Mouse (Mus musculus) cerebellum, adult 2 months (tissue): ENCODE data around the gene Urad. TPM values are rescaled to one million over a fixed set of nuclear protein-coding genes. Genes with fewer than 3 reads are reported as not detected.

Experiments used
- DNase-seq, 2 experiments: peaks; one replicate each; pipeline ENCODE4 v3.0.0; 2021
- H3K27ac ChIP-seq: fragments of 200-500 bp; 2 replicates; pipeline ENCODE4 v1.5.1; 2012; ENCODE audit warnings: low read length, control low read depth, inconsistent platforms; ENCODE audit not compliant: insufficient read depth
- H3K27me3 ChIP-seq: fragments of 200-500 bp; 2 replicates; pipeline ENCODE4 v1.6.1; 2012; ENCODE audit warnings: inconsistent platforms, mild to moderate bottlenecking, low read length, moderate library complexity; ENCODE audit not compliant: control insufficient read depth, insufficient read depth
- H3K4me1 ChIP-seq: fragments of 200-500 bp; 2 replicates; pipeline ENCODE4 v1.6.1; 2011; ENCODE audit warnings: low read length; ENCODE audit not compliant: control insufficient read depth, insufficient read depth
- H3K4me3 ChIP-seq: fragments of 200-500 bp; replicated peaks from 2 replicates; pipeline ENCODE3; 2011; ENCODE audit warnings: mild to moderate bottlenecking, low read depth, low read length, control low read depth; ENCODE audit not compliant: insufficient read depth
- CTCF ChIP-seq: fragments of 200-500 bp; IDR thresholded peaks from 2 replicates; pipeline ENCODE4 v1.5.1; 2011; ENCODE audit warnings: low read depth, mild to moderate bottlenecking, control low read depth, low read length, moderate library complexity, borderline replicate concordance; ENCODE audit not compliant: insufficient read depth
- POLR2A ChIP-seq: fragments of 200-500 bp; IDR thresholded peaks from 2 replicates; pipeline ENCODE4 v1.6.1; 2011; ENCODE audit warnings: low read length, control low read depth, borderline replicate concordance; ENCODE audit not compliant: insufficient read depth
- WGBS: fragments of 180-500 bp; shearing (Covaris S2); methylation state at CpG from one replicate; pipeline ENCODE4 v1.1.7; 2018; 5-methylcytosine and 5-hydroxymethylcytosine counted together
- polyA plus RNA-seq: library from polyadenylated mRNA; depleted of rRNA; stranded (reverse); fragments of >200 nt; gene quantifications from 2 replicates; pipeline ENCODE4 v1.2.3, GENCODE M21; 2012

The Urad gene
- polyA plus RNA-seq, 1 experiment, result not detected

DNA sequence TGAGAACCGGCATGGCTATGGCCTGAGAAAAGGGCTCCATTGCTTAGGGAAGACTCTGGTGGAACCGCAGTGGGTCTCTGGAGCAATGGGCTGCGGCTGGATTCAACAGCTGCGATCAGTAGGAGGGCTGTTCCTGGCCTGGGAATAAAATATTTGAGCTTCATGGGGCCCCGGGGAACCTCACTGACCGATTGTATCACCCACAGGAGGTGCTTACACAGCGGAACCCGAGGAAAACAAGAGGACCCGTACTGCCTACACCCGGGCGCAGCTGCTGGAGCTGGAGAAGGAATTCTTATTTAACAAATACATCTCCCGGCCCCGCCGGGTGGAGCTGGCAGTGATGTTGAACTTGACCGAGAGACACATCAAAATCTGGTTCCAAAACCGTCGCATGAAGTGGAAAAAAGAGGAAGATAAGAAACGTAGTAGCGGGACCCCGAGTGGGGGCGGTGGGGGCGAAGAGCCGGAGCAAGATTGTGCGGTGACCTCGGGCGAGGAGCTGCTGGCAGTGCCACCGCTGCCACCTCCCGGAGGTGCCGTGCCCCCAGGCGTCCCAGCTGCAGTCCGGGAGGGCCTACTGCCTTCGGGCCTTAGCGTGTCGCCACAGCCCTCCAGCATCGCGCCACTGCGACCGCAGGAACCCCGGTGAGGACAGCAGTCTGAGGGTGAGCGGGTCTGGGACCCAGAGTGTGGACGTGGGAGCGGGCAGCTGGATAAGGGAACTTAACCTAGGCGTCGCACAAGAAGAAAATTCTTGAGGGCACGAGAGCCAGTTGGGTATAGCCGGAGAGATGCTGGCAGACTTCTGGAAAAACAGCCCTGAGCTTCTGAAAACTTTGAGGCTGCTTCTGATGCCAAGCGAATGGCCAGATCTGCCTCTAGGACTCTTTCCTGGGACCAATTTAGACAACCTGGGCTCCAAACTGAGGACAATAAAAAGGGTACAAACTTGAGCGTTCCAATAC, 47.8 kb downstream of the Urad start:
- no peak overlapping the region for H3K4me3 ChIP-seq
- 2% methylated on average over 48 of the region's 48 CpGs for WGBS
- TF ChIP-seq POLR2A (no peak), CTCF (no peak)
- no peak overlapping the region for H3K27ac ChIP-seq
- H3K4me1 ChIP-seq, result no peaks in the 10 kb centered on the region
- peaks cover 10% of the 10 kb centered on the region for H3K27me3 ChIP-seq
- DNase-seq, result no peak

DNA sequence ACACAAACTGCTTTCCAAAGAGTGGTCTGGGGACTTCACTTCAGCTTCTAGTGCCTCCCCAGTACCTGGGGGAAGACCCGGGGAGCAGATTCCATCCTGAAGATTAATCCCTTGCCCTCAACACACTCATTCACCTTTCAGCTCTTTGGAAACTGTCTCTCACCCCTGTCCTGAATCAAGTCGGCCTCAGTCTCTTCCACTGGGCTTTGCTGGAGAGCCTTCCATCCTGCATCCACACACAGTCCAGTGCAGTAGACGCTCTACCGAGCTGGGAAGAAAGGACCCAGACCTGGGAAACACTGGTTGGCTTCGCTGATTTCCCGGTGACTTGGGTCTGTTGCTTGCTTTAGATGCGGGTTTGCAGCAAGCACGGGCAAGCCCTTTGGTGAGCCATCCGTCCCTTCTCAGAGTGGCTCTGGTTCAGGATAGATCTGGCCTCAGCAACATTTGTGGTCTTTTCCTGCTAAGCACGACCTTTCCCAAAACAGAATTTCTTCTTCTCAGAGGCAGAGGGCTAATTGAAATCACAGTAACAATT, 49.4 kb downstream of the Urad start:
- DNase-seq, result no peak
- H3K27ac ChIP-seq, result no peak overlapping the region
- no peak overlapping the region for H3K4me3 ChIP-seq
- 5% methylated on average over 10 of the region's 10 CpGs for WGBS
- H3K27me3 ChIP-seq, result peaks cover 11% of the 10 kb centered on the region
- H3K4me1 ChIP-seq, result no peaks in the 10 kb centered on the region
- TF ChIP-seq CTCF, result no peak
- no peak for TF ChIP-seq POLR2A

DNA sequence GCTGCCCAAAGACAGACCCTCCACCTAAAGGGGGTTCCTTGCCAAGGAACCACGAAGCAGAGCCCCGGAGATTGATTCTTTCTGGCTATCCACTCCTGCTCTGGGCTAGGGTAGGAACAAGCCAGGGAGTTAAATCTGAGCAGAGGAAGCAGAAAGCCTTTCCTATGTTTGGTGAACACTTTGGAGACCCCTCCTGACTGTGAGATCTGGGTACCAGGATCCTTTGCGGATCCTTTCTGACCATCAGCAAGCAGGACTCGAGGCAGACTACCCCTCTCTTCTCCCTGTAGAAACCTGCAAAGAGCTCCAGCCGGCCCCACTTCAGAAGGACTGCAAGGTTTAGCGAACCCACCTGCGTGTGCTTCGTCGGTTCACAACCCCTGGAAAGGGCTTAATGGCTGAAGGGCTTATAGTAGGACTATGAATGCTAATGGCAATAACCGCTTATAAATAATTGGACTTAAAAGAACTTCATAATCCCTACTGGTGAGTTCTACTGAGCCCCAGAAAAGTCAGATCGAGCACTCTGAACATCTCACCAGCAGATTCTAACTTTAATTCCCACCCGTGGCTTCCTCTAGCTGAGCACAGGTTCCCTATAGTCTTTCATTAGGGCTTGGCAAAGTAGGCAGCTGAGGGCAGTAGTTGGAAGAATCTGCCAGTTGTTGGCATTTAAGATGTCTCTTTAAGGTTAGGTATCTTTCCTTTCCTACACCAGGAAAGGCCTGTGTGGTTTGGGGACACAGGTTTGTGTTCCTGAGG, 50.0 kb downstream of the Urad start:
- TF ChIP-seq CTCF (no peak), POLR2A (no peak)
- H3K4me1 ChIP-seq, result no peaks in the 10 kb centered on the region
- peaks cover 11% of the 10 kb centered on the region for H3K27me3 ChIP-seq
- 8% methylated on average over 12 of the region's 12 CpGs for WGBS
- no peak overlapping the region for H3K27ac ChIP-seq
- DNase-seq, result no peak
- no peak overlapping the region for H3K4me3 ChIP-seq

DNA sequence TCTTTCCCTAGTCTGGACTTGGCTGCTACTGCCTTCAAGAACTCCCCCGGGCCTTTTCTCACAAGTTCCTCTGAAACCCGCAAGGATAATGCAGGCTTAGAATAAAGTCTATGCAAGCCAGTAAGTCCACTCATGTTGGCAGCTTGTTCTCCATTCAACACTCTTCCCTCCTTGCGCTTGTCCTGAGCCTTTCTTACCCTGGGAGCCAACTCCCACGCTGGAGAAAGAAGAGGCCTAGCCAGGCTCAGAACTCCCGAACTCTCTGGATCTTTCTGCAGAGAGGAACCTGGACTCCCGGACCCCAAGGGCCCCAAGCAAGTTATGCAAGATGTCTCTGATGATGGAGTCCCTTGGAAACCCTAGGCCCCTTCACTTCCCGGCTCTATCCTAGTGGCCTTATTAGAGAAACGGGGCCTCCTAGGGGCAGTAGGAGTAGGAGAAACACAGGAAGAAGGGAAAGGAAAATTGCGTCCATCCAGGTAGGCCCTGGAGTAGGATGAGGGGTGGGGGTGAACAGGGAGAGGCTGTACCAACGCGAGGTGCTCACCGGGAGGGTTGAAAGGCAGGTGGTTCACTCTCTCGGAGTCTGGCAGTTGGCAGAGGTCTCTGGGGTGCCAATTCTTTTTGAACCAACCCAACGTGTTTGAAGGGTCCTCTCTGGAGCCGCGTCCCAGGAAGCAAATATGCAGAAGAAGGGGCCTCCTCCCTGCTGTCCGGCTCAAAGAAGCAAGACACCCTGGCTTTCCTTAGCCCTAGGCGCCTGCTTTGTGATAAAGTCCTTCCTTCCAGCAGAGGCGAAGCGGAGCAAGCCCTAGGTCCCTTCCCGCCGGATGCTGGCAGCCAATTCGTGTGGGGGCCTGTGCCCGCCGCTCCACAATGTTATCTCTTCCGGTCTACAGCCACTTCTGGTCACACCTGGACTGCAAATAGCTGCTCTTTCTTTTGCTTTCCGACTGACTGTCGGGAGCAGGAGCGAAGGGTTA, 51.3 kb downstream of the Urad start:
- Histone ChIP-seq H3K4me3 (no peak overlapping the region), H3K4me1 (no peaks in the 10 kb centered on the region), H3K27ac (no peak overlapping the region), H3K27me3 (peaks cover 11% of the 10 kb centered on the region)
- DNase-seq, result no peak
- WGBS, result 3% methylated on average over 29 of the region's 29 CpGs
- TF ChIP-seq CTCF, result no peak

DNA sequence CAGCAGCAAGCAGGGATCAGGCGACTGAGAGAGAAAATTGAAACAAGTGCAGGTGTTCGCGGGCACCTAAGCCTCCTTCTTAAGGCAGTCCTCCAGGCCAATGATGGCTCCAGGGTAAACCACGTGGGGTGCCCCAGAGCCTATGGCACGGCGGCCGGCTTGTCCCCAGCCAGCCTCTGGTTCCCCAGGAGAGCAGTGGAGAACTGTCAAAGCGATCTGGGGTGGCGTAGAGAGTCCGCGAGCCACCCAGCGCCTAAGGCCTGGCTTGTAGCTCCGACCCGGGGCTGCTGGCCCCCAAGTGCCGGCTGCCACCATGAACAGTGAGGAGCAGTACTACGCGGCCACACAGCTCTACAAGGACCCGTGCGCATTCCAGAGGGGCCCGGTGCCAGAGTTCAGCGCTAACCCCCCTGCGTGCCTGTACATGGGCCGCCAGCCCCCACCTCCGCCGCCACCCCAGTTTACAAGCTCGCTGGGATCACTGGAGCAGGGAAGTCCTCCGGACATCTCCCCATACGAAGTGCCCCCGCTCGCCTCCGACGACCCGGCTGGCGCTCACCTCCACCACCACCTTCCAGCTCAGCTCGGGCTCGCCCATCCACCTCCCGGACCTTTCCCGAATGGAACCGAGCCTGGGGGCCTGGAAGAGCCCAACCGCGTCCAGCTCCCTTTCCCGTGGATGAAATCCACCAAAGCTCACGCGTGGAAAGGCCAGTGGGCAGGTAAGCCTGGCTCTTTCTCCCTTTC, 52.1 kb downstream of the Urad start, which contains the start of gene Pdx1:
Gene Pdx1, plus strand, starts transcription at position 34 of the 747 bp plus-strand sequence.
- no peak within 1 kb of the TSS for H3K4me3 ChIP-seq
- TF ChIP-seq CTCF, result no peak
- no peak for TF ChIP-seq POLR2A
- H3K4me1 ChIP-seq, result no peaks in the 10 kb centered on the region
- WGBS, result under 1% methylated on average over 44 of the region's 44 CpGs
- no peak for DNase-seq
- H3K27me3 ChIP-seq, result peaks cover 11% of the 10 kb centered on the region
- no peak within 1 kb of the TSS for H3K27ac ChIP-seq

DNA sequence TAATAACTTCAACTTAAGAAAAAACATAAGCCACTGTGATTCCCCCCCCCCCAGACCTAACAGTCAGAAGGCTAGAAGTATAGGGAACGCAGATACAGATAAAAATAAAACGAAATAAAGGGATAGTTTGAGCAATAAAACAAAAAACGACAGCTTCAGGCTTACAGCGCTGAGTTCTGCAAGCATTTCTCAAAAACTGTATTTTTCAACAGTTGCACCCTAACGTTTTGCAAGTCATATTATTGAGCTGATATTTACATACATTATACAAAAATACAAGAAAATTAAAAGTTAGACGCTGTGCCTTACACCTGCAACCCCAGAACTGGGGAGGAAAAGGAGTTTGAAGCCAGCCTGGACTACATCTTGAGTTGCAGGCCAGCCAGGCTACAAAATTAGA, 52.9 kb downstream of the Urad start:
- H3K4me3 ChIP-seq, result no peak overlapping the region
- peaks cover 10% of the 10 kb centered on the region for H3K27me3 ChIP-seq
- TF ChIP-seq POLR2A, result no peak
- TF ChIP-seq CTCF, result no peak
- H3K4me1 ChIP-seq, result no peaks in the 10 kb centered on the region
- DNase-seq, result no peak
- H3K27ac ChIP-seq, result no peak overlapping the region
- 4% methylated on average over 6 of the region's 6 CpGs for WGBS
